Mouse (Mus musculus) lung, postnatal 0 days (tissue): Measurements from ENCODE around the gene Tarm1.
A peak's percentile ranks its signal among the peaks of the same experiment; 100 is the strongest.

ENCODE experiments used
- CTCF ChIP-seq: IDR thresholded peaks from 2 replicates; pipeline ENCODE4 v1.5.1; 2016; ENCODE audit warnings: antibody characterized with exemption, mild to moderate bottlenecking
- EP300 ChIP-seq: IDR thresholded peaks from 2 replicates; pipeline ENCODE4 v1.6.1; 2016; ENCODE audit warnings: antibody characterized with exemption, mild to moderate bottlenecking, control low read depth

DNA sequence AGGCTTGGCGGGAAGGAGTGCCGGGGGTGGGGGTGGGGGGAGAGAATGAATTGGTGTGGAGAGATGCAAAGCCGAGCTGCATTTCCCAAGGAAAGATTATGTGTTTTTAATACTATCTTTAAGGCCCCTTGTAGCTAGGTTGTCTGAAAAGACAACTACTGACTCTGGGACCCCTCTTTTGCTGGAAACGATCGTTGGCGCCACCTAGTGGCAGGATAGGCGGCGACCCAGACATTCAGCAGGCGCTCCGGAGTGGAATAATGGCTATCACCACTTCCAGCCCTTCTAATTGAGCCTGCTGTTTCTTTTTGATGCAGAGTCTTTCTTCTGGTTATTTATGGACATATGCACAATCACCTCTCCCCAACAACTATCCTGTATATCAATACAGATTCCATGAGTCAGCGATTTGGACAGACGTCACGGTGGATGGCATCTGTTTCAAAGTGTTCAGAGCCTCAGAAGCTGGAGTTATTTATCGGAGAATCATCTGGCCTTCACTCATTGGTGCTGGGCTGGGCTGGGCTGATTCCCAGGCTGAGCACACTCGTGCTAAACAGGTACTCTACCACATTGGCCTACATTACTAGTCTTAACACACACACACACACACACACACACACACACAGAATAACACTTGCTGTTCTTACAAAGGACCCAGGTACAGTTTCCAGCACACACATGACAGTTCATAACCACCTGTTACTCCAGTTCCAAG, 53.5 kb downstream of the Tarm1 start:
- TF ChIP-seq CTCF, result peak; percentile 80
- TF ChIP-seq EP300, result no peak
